Mouse (Mus musculus) small intestine, adult 2 months (tissue): ENCODE results near the gene Duox2.

Source experiments
- CTCF ChIP-seq: fragments of 200-500 bp; IDR thresholded peaks from 2 replicates; pipeline ENCODE4 v1.5.1; 2012; ENCODE audit warnings: low read depth, mild to moderate bottlenecking, control low read depth, inconsistent platforms, low read length, moderate library complexity, mixed read lengths; ENCODE audit not compliant: insufficient replicate concordance, insufficient read length; ENCODE audit errors: extremely low read depth
- POLR2A ChIP-seq: fragments of 200-500 bp; IDR thresholded peaks from 2 replicates; pipeline ENCODE4 v1.6.1; 2012; ENCODE audit warnings: low read depth, mild to moderate bottlenecking, control low read depth, inconsistent platforms, low read length, moderate library complexity

DNA sequence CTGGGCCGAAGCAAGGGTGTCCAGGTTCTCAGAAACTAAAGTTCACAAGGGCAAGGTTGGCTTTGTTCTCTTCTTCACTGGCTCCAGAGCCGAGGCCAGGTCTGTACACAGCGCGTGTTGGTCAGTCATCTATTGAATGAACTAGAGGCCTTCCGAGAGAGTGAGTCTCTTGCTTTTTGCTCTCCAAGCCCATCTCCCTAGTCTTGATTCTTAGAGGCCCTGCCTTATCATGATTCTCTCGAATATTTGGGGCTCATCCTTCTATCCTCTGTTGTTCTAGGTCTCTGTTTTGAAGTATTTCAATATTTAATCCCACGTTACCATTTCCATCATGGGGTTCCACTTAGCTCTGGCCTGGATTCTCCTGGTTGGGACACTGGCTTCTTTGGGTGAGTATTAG is 17.1 kb upstream of the Duox2 start, which contains the start of gene Duox1:
- TF ChIP-seq CTCF = no peak
- TF ChIP-seq POLR2A = no peak
